Mouse (Mus musculus) liver, embryonic 12.5 days (tissue): ENCODE data around the gene Ccl1. TPM values are rescaled to one million over a fixed set of nuclear protein-coding genes. Genes with fewer than 3 reads are reported as not detected.

Source experiments
- ATAC-seq: fragments of 200-750 bp; cut with Nextera tagmentation; 2 replicates; pipeline ENCODE4 v1.8.0; 2017; ENCODE audit warnings: moderate number of reproducible peaks, mild to moderate bottlenecking, moderate library complexity
- H3K27ac ChIP-seq: fragments of 300-500 bp; sonication (generic); 2 replicates; pipeline ENCODE4 v1.5.1; 2016; ENCODE audit warnings: mild to moderate bottlenecking
- H3K27me3 ChIP-seq: fragments of 300-500 bp; sonication (generic); replicated peaks from 2 replicates; pipeline ENCODE4 v1.6.1; 2016; ENCODE audit warnings: mild to moderate bottlenecking, moderate library complexity
- H3K36me3 ChIP-seq: fragments of 300-500 bp; sonication (generic); 2 replicates; pipeline ENCODE4 v1.6.1; 2016; ENCODE audit warnings: mild to moderate bottlenecking, moderate library complexity
- H3K4me1 ChIP-seq: fragments of 300-500 bp; sonication (generic); 2 replicates; pipeline ENCODE4 v1.6.1; 2016
- H3K4me2 ChIP-seq: fragments of 300-500 bp; sonication (generic); 2 replicates; pipeline ENCODE4 v1.6.1; 2016; ENCODE audit warnings: mild to moderate bottlenecking, moderate library complexity
- H3K4me3 ChIP-seq: fragments of 300-500 bp; sonication (generic); 2 replicates; pipeline ENCODE4 v1.5.1; 2016; ENCODE audit warnings: mild to moderate bottlenecking, moderate library complexity
- H3K9ac ChIP-seq: fragments of 300-500 bp; sonication (generic); 2 replicates; pipeline ENCODE4 v1.6.1; 2016; ENCODE audit warnings: mild to moderate bottlenecking, moderate library complexity
- H3K9me3 ChIP-seq: fragments of 300-500 bp; sonication (generic); replicated peaks from 2 replicates; pipeline ENCODE4 v1.6.1; 2016; ENCODE audit warnings: mild to moderate bottlenecking, moderate library complexity
- WGBS: fragments of 180-500 bp; shearing (Covaris S2); methylation state at CpG from one replicate; pipeline ENCODE4 v1.1.7; 2016; ENCODE audit not compliant: insufficient replicate concordance; 5-methylcytosine and 5-hydroxymethylcytosine counted together
- polyA plus RNA-seq: library from polyadenylated mRNA; unstranded; fragments of >200 nt; fragmentation: Nextera tagmentation; extraction: Ambion mirVana; gene quantifications from 2 replicates; pipeline ENCODE4 v1.2.1, GENCODE M21; 2016

Gene Ccl1
- polyA plus RNA-seq, 1 experiment from 2014 or later = not detected

DNA sequence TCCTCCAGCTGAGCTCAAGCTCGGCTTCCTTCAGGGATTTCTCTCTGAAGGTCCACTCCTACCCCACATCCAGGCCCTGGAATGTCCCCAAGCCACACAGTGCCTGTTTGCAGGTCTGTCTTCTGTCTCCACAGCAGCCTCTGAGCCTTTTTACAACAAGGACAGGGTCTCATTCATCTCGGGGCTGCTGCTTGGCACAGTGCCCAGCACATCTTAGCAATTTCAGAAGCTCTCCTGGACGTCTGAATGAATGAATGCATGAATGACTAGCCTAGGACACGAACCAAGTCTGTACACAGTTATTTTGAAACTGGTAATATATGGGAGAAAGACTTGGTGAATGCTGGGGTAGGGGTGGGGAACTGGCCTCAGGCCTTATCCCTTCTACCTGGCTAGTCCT, 52.1 kb downstream of the Ccl1 start:
- H3K27ac ChIP-seq = no peak overlapping the region
- H3K9ac ChIP-seq = no peak overlapping the region
- no peaks in the 10 kb centered on the region for H3K9me3 ChIP-seq
- no peaks in the 10 kb centered on the region for H3K36me3 ChIP-seq
- no peak overlapping the region for H3K4me2 ChIP-seq
- ATAC-seq = no peak
- H3K4me3 ChIP-seq = no peak overlapping the region
- 36% methylated on average over 4 of the region's 4 CpGs for WGBS
- no peaks in the 10 kb centered on the region for H3K4me1 ChIP-seq
- H3K27me3 ChIP-seq = no peaks in the 10 kb centered on the region

DNA sequence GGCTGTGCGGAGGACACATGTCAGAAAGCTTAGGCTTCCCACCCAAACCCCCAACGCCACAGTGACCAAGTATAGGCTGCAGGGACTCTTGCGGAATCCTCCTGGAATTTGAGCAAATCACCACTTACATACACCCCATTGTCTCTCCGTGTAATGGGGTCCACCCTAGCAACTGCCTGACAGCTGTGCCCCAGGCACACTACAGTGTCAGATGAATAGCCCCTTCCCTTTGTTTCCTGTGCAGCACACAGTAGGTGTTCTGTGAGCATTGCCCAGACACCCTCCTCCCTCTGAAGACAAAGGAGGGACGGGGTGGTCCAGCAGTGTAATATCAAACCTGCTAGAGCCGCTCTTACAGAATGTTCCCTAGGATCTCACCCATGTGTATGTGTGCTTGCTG, 54.2 kb downstream of the Ccl1 start:
- no peaks in the 10 kb centered on the region for H3K4me1 ChIP-seq
- no peak overlapping the region for H3K9ac ChIP-seq
- no peak for ATAC-seq
- H3K36me3 ChIP-seq = no peaks in the 10 kb centered on the region
- H3K9me3 ChIP-seq = no peaks in the 10 kb centered on the region
- H3K4me3 ChIP-seq = no peak overlapping the region
- H3K4me2 ChIP-seq = no peak overlapping the region
- WGBS = 61% methylated on average over 6 of the region's 6 CpGs
- H3K27me3 ChIP-seq = no peaks in the 10 kb centered on the region
- no peak overlapping the region for H3K27ac ChIP-seq

DNA sequence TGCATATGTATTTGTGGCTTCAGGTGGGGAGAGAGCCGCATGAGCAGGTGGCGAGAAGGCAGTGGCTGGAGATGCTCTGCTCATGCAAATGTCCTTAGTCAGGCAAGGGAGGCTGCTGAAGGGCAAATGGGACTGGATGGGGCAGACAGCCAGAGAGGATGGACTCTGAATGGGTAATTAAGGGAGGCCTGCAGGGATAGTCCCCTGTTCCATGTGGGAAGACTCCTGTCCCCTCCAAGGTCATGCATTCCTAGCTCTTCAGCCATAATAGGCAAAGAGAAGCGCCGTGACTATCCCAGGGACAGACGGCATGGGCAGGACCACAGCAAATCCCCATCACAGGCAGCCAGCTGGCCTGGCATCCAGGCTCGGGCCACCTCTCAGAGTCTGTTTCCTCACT, 55.5 kb downstream of the Ccl1 start:
- Histone ChIP-seq H3K4me1 (no peaks in the 10 kb centered on the region), H3K36me3 (no peaks in the 10 kb centered on the region), H3K9ac (no peak overlapping the region), H3K4me3 (no peak overlapping the region), H3K27me3 (no peaks in the 10 kb centered on the region), H3K27ac (no peak overlapping the region), H3K9me3 (no peaks in the 10 kb centered on the region), H3K4me2 (no peak overlapping the region)
- no peak for ATAC-seq
- 73% methylated on average over 6 of the region's 6 CpGs for WGBS

DNA sequence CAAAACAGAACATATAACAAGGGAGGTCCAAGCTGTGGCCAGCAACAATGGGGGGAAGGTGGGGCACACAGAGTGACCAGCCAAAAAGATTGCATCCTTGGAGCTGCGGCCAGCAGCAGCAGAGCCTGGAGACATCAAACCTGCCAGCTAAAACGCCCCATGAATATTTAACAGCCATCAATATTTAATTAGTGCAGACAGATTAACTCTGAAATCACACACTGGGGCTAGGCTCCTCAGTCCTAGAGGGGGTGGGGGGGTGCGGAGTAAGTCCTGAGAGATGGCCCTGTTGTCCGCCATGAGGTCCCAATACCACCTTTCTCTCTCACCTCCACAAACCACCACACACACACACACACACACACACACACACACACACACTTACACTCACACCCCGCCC, 68.1 kb downstream of the Ccl1 start:
- H3K9me3 ChIP-seq = no peaks in the 10 kb centered on the region
- H3K4me2 ChIP-seq = no peak overlapping the region

DNA sequence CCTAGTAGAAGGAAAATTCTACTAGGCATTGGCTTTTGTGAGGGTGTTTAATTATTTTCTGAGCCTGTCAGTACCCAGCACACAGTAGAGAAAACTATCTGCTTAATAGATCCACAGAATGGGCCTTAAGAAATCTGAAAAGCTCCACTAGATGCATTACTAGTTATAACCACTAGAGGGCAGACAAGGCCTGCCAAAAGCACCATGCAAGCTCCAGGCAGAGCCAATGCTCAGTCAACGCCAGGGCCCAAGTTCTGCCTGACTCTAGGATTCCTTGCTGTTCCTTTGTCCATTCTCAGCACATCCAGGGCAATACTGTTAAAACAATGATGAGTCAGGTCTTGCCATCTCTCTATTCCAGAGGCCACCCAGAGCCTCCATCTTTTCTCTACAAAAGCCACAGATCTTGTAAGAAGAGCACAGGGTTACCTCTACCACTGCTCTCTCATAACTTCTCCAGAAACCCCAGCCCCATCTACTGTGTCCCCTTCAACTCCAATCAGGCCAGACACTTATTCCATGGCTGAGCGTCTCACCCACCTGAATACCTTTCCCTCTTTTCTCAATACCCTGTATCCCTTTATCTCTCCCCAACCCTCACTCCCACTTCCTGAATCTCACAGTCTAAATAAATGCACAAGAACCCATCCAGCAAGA, 69.8 kb downstream of the Ccl1 start:
- Histone ChIP-seq H3K9me3 (no peaks in the 10 kb centered on the region), H3K4me3 (no peak overlapping the region), H3K36me3 (no peaks in the 10 kb centered on the region), H3K27ac (no peak overlapping the region), H3K9ac (no peak overlapping the region), H3K4me1 (no peaks in the 10 kb centered on the region), H3K27me3 (peaks cover 8% of the 10 kb centered on the region; the same call in 1 of the 2 replicates), H3K4me2 (no peak overlapping the region)
- 22% methylated on average over 2 of the region's 2 CpGs for WGBS
- no peak for ATAC-seq

More for the DNA sequence above, 68.1 kb downstream of the Ccl1 start:
- Histone ChIP-seq H3K27ac (no peak overlapping the region), H3K4me1 (no peaks in the 10 kb centered on the region), H3K27me3 (peaks cover 8% of the 10 kb centered on the region; the same call in 1 of the 2 replicates), H3K4me3 (no peak overlapping the region), H3K9ac (no peak overlapping the region), H3K36me3 (no peaks in the 10 kb centered on the region)
- WGBS = 44% methylated on average over 5 of the region's 5 CpGs
- no peak for ATAC-seq

DNA sequence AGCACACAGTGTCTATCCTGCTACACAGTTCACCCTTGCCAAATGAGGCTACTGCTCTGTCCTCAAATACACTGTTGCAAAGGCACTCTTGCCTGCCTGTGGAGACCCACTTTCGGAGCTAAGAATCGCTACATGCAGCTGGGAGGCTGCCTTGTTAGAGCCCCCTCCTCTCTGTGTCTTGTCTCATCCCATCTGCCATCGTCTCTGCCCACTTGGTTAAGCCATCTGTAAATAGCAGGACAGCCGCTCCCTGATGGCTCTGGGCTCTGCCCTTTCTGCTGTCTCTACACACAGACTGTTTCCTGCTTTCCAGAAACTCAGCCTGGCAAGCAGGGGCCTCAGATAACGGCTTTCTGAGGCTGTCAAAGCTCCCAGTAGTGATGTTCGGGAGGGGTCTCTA, 71.5 kb downstream of the Ccl1 start:
- Histone ChIP-seq H3K27me3 (peaks cover 8% of the 10 kb centered on the region; the same call in 1 of the 2 replicates), H3K4me3 (no peak overlapping the region), H3K4me1 (no peaks in the 10 kb centered on the region), H3K27ac (no peak overlapping the region), H3K4me2 (no peak overlapping the region), H3K9me3 (no peaks in the 10 kb centered on the region), H3K9ac (no peak overlapping the region), H3K36me3 (no peaks in the 10 kb centered on the region)
- ATAC-seq = no peak
- 31% methylated on average over 6 of the region's 6 CpGs for WGBS

DNA sequence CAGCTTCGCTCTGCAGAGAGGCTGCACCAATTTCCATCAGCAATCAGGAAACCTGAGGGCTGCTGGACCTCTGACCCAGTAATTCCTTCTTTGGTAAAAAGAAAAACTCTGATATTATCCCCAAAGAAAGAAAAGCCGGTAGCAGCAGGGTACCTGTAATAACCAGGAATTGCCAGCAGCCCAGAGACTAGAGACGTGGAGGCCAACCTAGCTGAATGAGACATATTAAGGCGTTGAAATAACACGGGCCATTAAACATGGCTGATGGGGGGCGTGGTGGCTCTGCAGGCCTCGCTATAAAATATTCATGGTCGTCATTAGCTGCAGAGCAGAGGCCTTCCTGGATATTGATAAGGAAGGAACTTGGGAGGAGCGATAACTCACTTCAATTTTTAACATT, 78.5 kb downstream of the Ccl1 start:
- no peak for ATAC-seq
- no peak overlapping the region for H3K27ac ChIP-seq
- no peak overlapping the region for H3K4me3 ChIP-seq
- H3K36me3 ChIP-seq = no peaks in the 10 kb centered on the region
- no peak overlapping the region for H3K4me2 ChIP-seq
- no peaks in the 10 kb centered on the region for H3K4me1 ChIP-seq
- H3K9me3 ChIP-seq = no peaks in the 10 kb centered on the region
- H3K27me3 ChIP-seq = 0 out of 2 replicates have a peak, but pooled peaks cover 4% of the 10 kb centered on the region
- 67% methylated on average over 9 of the region's 9 CpGs for WGBS
- no peak overlapping the region for H3K9ac ChIP-seq

DNA sequence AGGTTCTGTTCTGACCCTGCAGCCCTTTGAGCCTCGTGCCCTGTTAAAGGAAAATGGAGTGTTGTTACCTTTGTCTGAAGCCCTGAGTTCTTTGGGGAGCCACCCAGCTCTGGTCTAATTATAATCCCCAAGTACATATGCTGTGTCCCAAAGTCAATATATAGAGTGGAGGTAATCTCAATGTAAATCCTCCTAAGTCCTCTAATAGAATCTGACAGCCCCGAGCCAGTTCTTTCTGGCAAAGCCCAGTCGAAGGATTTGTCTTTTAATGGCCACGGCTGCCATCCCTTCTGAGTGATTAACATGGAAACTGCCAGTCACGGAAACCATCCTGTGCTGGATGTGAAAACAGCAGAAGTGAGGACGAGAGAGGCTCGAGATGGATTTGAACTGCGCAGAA, 79.6 kb downstream of the Ccl1 start:
- no peak overlapping the region for H3K4me3 ChIP-seq
- H3K9me3 ChIP-seq = no peaks in the 10 kb centered on the region
- no peaks in the 10 kb centered on the region for H3K4me1 ChIP-seq
- ATAC-seq = no peak
- 62% methylated on average over 8 of the region's 8 CpGs for WGBS
- no peaks in the 10 kb centered on the region for H3K36me3 ChIP-seq
- 0 out of 2 replicates have a peak, but pooled peaks cover 4% of the 10 kb centered on the region for H3K27me3 ChIP-seq
- H3K9ac ChIP-seq = no peak overlapping the region
- H3K27ac ChIP-seq = no peak overlapping the region
- H3K4me2 ChIP-seq = no peak overlapping the region

DNA sequence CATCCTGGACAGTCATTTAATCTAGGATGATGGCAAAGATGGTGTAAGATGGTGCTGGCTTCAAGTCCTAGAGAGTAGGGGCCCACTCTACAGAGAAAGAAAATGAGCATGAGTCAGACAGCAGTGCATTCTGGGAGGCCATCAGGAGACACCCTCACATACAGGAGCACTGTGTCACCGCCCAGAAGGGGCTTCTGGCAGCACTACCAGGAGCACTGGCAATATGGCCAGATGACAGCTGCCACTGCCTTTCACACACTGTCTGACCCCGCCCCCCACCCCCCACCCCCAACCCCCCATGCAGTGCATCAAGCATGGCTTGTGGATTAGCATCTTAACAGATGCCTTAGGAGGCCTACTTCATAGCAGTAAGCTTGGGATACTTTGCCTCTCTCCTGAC, 89.0 kb downstream of the Ccl1 start:
- ATAC-seq = no peak
- Histone ChIP-seq H3K36me3 (no peaks in the 10 kb centered on the region), H3K9me3 (no peaks in the 10 kb centered on the region), H3K9ac (no peak overlapping the region), H3K27me3 (no peaks in the 10 kb centered on the region), H3K4me1 (no peaks in the 10 kb centered on the region), H3K4me2 (no peak overlapping the region), H3K27ac (no peak overlapping the region), H3K4me3 (no peak overlapping the region)
- WGBS = 35% methylated on average over 2 of the region's 2 CpGs

DNA sequence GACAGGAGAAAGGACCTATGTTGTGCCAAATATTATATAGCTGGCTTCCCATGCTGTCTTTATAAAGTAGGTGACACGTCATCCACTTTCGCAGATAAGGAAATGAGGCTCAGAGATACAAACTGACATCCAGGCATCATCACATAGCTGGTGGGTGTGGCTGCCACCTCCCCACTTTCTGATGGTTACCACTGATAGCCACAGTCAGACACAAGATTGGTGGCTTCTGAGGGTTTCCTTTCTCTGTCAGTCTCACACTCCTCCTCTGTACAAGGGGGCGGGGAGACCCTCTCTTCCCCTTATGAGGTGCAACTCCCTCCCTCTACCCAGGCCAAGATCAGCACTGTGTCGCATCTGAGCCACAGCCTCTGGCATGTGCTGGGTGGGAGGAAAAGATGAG, 91.1 kb downstream of the Ccl1 start:
- Histone ChIP-seq H3K27me3 (no peaks in the 10 kb centered on the region), H3K4me1 (no peaks in the 10 kb centered on the region), H3K27ac (no peak overlapping the region), H3K36me3 (no peaks in the 10 kb centered on the region), H3K9ac (no peak overlapping the region), H3K4me3 (no peak overlapping the region), H3K4me2 (no peak overlapping the region), H3K9me3 (no peaks in the 10 kb centered on the region)
- 25% methylated on average over 4 of the region's 4 CpGs for WGBS
- no peak for ATAC-seq

DNA sequence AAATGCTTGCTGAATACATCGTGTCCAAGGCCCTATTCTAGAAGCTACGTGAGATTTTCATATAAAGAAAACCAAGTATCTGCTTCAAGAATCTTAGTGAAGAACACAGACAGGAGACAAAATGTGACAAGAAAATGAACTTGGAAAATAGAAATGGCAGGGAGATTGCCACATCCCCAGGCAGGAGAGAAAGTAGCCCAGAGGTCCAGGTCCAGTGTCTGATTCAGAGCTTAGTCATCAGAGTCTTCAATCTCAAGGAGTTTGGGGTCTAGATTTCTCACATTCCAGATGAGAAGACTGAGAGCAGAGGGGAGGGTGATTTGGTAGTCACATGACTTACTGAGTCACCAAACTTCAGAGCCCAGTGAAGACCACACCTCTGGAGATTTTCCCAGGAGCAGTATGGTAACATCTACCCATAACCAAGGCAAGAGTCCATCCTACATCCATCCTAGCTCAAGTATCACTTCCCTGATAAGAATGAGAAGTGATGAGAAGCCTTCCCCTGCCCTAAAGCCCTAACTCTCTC, 98.5 kb downstream of the Ccl1 start:
- Histone ChIP-seq H3K4me1 (no peaks in the 10 kb centered on the region), H3K27me3 (no peaks in the 10 kb centered on the region), H3K27ac (no peak overlapping the region), H3K36me3 (no peaks in the 10 kb centered on the region), H3K4me2 (no peak overlapping the region), H3K9me3 (no peaks in the 10 kb centered on the region), H3K9ac (no peak overlapping the region), H3K4me3 (no peak overlapping the region)
- WGBS = 74% methylated on average over 2 of the region's 2 CpGs
- ATAC-seq = no peak

DNA sequence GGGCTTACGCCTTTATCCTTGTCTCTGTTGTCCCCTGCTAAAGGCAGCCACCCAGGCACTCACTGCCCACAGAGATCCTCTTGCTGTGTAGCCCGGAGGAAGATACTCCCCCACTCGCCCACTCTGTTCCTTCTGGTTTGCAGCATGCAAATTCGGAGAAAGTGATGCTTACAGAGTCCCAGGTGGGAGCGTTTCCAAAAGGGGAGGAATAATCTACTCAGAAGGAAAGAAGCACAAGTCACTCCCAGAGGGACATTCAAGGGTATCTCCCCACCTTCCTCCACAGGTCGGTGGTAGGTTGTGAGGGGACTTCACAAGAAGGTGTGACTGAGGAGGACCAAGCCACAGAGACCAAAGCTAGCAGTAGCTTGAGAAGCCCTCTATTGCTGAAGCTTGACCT, 100.3 kb downstream of the Ccl1 start:
- H3K27ac ChIP-seq = no peak overlapping the region
- WGBS = 73% methylated on average over 6 of the region's 6 CpGs
- no peaks in the 10 kb centered on the region for H3K36me3 ChIP-seq
- H3K27me3 ChIP-seq = no peaks in the 10 kb centered on the region
- no peaks in the 10 kb centered on the region for H3K9me3 ChIP-seq
- H3K4me1 ChIP-seq = no peaks in the 10 kb centered on the region
- H3K4me2 ChIP-seq = no peak overlapping the region
- H3K4me3 ChIP-seq = no peak overlapping the region
- no peak overlapping the region for H3K9ac ChIP-seq
- ATAC-seq = no peak

DNA sequence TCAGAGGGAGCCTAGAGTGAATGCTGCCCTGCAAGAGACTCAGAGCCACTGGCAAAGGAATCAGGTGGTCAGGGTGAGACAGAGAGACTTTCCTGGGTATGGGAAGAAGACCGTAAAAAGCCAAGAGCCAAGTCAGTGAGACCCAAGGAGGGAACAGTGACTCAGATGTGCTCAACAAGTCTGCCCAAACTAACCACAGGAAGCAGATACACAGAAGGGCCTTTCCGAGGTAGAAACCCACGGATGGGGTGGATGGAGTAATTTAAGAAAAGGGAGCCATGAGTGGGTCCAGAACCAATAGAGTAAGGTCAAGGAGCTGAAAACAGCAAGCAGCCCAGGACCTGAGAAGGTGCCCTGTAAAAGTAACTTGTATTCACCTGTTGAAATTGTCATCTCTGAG, 101.8 kb downstream of the Ccl1 start:
- 33% methylated on average over 3 of the region's 3 CpGs for WGBS
- Histone ChIP-seq H3K27ac (no peak overlapping the region), H3K9ac (no peak overlapping the region), H3K4me1 (no peaks in the 10 kb centered on the region), H3K4me3 (no peak overlapping the region), H3K9me3 (no peaks in the 10 kb centered on the region), H3K27me3 (no peaks in the 10 kb centered on the region), H3K4me2 (no peak overlapping the region), H3K36me3 (no peaks in the 10 kb centered on the region)
- ATAC-seq = no peak
